Mouse (Mus musculus): ENCODE measurements at regions not wholly inside any gene's neighbourhood (a gene's known extent, or its start where the extent isn't known, plus 50 kb on each side); places are given as distances from the start of the nearest gene placed in this dataset.

GRCm38 (mm10) chr11:113107966-113108699 lies 326.1 kb downstream of the Sox9 start:
- TF ChIP-seq CTCF (conservative IDR thresholded peaks at IDR 0.05; ENCODE audit: low read length) (no peak), NANOG (IDR thresholded peaks at IDR 0.05; ENCODE audit: borderline replicate concordance, low read length) (no peak)
